Comparison of ENCODE assay signal across 8 mouse cellular contexts in the genomic region with DNA sequence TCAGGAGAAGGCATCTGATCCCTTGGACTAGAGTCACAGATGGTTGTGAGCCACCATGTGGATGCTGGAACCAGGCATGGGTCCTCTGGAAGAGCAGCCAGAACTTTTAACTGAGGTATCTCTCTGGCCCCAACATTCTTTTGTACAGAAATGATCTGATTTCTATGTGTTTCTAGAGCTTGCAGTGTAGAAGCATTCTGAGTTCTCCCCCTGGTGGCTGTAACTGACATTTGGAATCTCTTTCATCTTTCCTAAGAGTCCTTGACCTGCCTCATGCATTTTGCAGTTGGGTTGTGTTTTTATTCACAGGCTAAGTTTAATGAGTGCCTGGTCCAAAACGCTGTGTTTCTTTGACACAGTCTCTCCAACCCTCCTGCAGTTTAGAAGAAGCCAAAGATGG. TPM values are rescaled to one million over a fixed set of nuclear protein-coding genes. Genes with fewer than 3 reads are reported as not detected.
DNase-seq lines count a peak whose midpoint lies in the region; ATAC-seq and TF ChIP-seq lines count a peak whose summit lies in the region.

No protein-coding gene starts in this region.

- H3K9ac ChIP-seq in heart, adult 2 months (ENCODE audit: low read depth, low read length) = no peak overlapping the region
- H3K9ac ChIP-seq in heart, embryonic 11.5 days (ENCODE audit: low read depth, low read length) = no peak overlapping the region
- H3K9ac ChIP-seq in midbrain, postnatal 0 days (replicated peaks; ENCODE audit: low read length, poor library complexity, severe bottlenecking) = no peak overlapping the region
- H3K9ac ChIP-seq in midbrain, embryonic 15.5 days = no peak overlapping the region

- TF ChIP-seq EP300 in heart, adult 2 months (IDR thresholded peaks at IDR 0.05; ENCODE audit: insufficient read depth, low read depth, low read length) = no peak

- H3K4me3 ChIP-seq in heart, adult 2 months = no peak overlapping the region
- H3K4me3 ChIP-seq in heart, embryonic 11.5 days (ENCODE audit: low read depth, low read length) = no peak overlapping the region
- no peak overlapping the region for H3K4me3 ChIP-seq in midbrain, postnatal 0 days (ENCODE audit: low read depth, low read length)
- H3K4me3 ChIP-seq in midbrain, embryonic 15.5 days = no peak overlapping the region
- H3K4me3 ChIP-seq in small intestine, adult 2 months (ENCODE audit: low read depth, low read length) = no peak overlapping the region

- H3K4me1 ChIP-seq in heart, adult 2 months (ENCODE audit: control insufficient read depth, insufficient read depth, low read length) = peaks cover 4% of the 10 kb centered on the region
- 0 out of 2 replicates have a peak, but pooled peaks cover 2% of the 10 kb centered on the region for H3K4me1 ChIP-seq in heart, embryonic 11.5 days (ENCODE audit: control insufficient read depth, insufficient read depth, low read length)
- no peaks in the 10 kb centered on the region for H3K4me1 ChIP-seq in midbrain, postnatal 0 days (ENCODE audit: insufficient read depth, low read length)
- H3K4me1 ChIP-seq in midbrain, embryonic 15.5 days = no peaks in the 10 kb centered on the region
- no peaks in the 10 kb centered on the region for H3K4me1 ChIP-seq in small intestine, adult 2 months (ENCODE audit: control insufficient read depth, insufficient read depth, insufficient read length, low read length)

- H3K36me3 ChIP-seq in heart, adult 2 months (ENCODE audit: control insufficient read depth, insufficient read depth, low read length) = no peaks in the 10 kb centered on the region
- no peaks in the 10 kb centered on the region for H3K36me3 ChIP-seq in heart, embryonic 11.5 days (ENCODE audit: control insufficient read depth, insufficient read depth, low read length)
- H3K36me3 ChIP-seq in midbrain, postnatal 0 days (ENCODE audit: insufficient read depth, low read length) = no peaks in the 10 kb centered on the region
- H3K36me3 ChIP-seq in midbrain, embryonic 15.5 days (replicated peaks) = no peaks in the 10 kb centered on the region
- H3K36me3 ChIP-seq in small intestine, adult 2 months (ENCODE audit: control insufficient read depth, insufficient read depth, low read length) = no peaks in the 10 kb centered on the region

- H3K9me3 ChIP-seq in heart, embryonic 11.5 days (replicated peaks; ENCODE audit: control insufficient read depth, low read length) = no peaks in the 10 kb centered on the region
- H3K9me3 ChIP-seq in midbrain, postnatal 0 days (ENCODE audit: low read length) = no peaks in the 10 kb centered on the region
- no peaks in the 10 kb centered on the region for H3K9me3 ChIP-seq in midbrain, embryonic 15.5 days

- H3K4me2 ChIP-seq in heart, embryonic 11.5 days = no peak overlapping the region
- no peak overlapping the region for H3K4me2 ChIP-seq in midbrain, postnatal 0 days (ENCODE audit: low read depth, low read length, poor library complexity, severe bottlenecking)
- no peak overlapping the region for H3K4me2 ChIP-seq in midbrain, embryonic 15.5 days

- DNase-seq in heart, adult 2 months = no peak
- peak; percentile 51 for DNase-seq in midbrain, postnatal 0 days (ENCODE audit: low spot score)
- DNase-seq in embryo, embryonic 11 days = peak; percentile 60
- no peak for DNase-seq in spleen, postnatal 36 days (ENCODE audit: low spot score in 2 of 2)
- DNase-seq in urinary bladder, postnatal 25 days (ENCODE audit: low spot score) = no peak

- TF ChIP-seq CTCF in heart, adult 2 months (IDR thresholded peaks at IDR 0.05) = peak; percentile 70
- TF ChIP-seq CTCF in midbrain, postnatal 0 days (IDR thresholded peaks at IDR 0.05) = peak; percentile 71
- TF ChIP-seq CTCF in small intestine, adult 2 months (IDR thresholded peaks at IDR 0.05; ENCODE audit: extremely low read depth, insufficient read length, insufficient replicate concordance, low read depth, low read length) = peak; percentile 22; the same call in 1 of the 2 replicates

- no peak overlapping the region for H3K27ac ChIP-seq in heart, adult 2 months
- H3K27ac ChIP-seq in heart, embryonic 11.5 days (ENCODE audit: low read depth, low read length) = no peak overlapping the region
- no peak overlapping the region for H3K27ac ChIP-seq in midbrain, postnatal 0 days (ENCODE audit: low read depth, low read length)
- H3K27ac ChIP-seq in midbrain, embryonic 15.5 days = no peak overlapping the region
- H3K27ac ChIP-seq in small intestine, adult 2 months (ENCODE audit: insufficient read depth, low read depth, low read length) = no peak overlapping the region

- no peaks in the 10 kb centered on the region for H3K79me2 ChIP-seq in heart, adult 2 months (replicated peaks; ENCODE audit: control insufficient read depth, insufficient read depth, low read length)

- 32% methylated on average over 1 of the region's 1 CpGs for WGBS in heart, adult 2 months
- WGBS in heart, embryonic 11.5 days (ENCODE audit: insufficient replicate concordance) = 31% methylated on average over 1 of the region's 1 CpGs
- WGBS in midbrain, postnatal 0 days = 31% methylated on average over 1 of the region's 1 CpGs
- WGBS in midbrain, embryonic 15.5 days = 27% methylated on average over 1 of the region's 1 CpGs
- 43% methylated on average over 1 of the region's 1 CpGs for WGBS in small intestine, adult 2 months

- H3K27me3 ChIP-seq in heart, adult 2 months (ENCODE audit: control insufficient read depth, insufficient read depth, low read length) = no peaks in the 10 kb centered on the region
- H3K27me3 ChIP-seq in heart, embryonic 11.5 days (ENCODE audit: control insufficient read depth, insufficient read depth, low read length) = no peaks in the 10 kb centered on the region
- no peaks in the 10 kb centered on the region for H3K27me3 ChIP-seq in midbrain, postnatal 0 days (ENCODE audit: insufficient read depth, low read length)
- H3K27me3 ChIP-seq in midbrain, embryonic 15.5 days (replicated peaks) = no peaks in the 10 kb centered on the region
- no peaks in the 10 kb centered on the region for H3K27me3 ChIP-seq in small intestine, adult 2 months (ENCODE audit: control insufficient read depth, insufficient read depth, low read length)

- TF ChIP-seq POLR2A in heart, adult 2 months (IDR thresholded peaks at IDR 0.05; ENCODE audit: insufficient read depth, low read depth, low read length) = no peak
- TF ChIP-seq POLR2A in small intestine, adult 2 months (IDR thresholded peaks at IDR 0.05; ENCODE audit: low read depth, low read length) = no peak

- no peak for ATAC-seq in heart, embryonic 11.5 days (replicated peaks; ENCODE audit: insufficient number of reproducible peaks, low FRiP score, low TSS enrichment)
- no peak for ATAC-seq in midbrain, postnatal 0 days (ENCODE audit: low FRiP score)
- ATAC-seq in midbrain, embryonic 15.5 days (replicated peaks) = no peak

- intact Hi-C loops in heart, adult 2 months (cut with DNase I) = loop anchor here (5.0 kb wide), 2 partner anchors 35 to 270 kb away; no protein-coding TSS in a partner anchor

RNA-seq across cellular contexts. Expression of gene Pmp22, which starts 43.2 kb away (rescaled TPM):
- 10 to 100 TPM; 37.5 to 49.6 TPM for total RNA-seq in heart, adult 2 months (2021)
- polyA plus RNA-seq in heart, adult 2 months (2012; rRNA removed) = 53.5 and 69.4 TPM in 2 replicates
- 77.9 and 89.4 TPM in 2 replicates for polyA plus RNA-seq in heart, embryonic 11.5 days (2014; fragmentation: Nextera tagmentation; extraction: Ambion mirVana)
- 39.1 and 40.1 TPM in 2 replicates for total RNA-seq in midbrain, postnatal 0 days (2014; rRNA removed)
- polyA plus RNA-seq in midbrain, postnatal 0 days (2015; fragmentation: Nextera tagmentation; extraction: Ambion mirVana) = 29.8 and 31.6 TPM in 2 replicates
- 24.3 and 33.7 TPM in 2 replicates for polyA plus RNA-seq in midbrain, embryonic 15.5 days (2015; fragmentation: Nextera tagmentation; extraction: Ambion mirVana)
- 24.9 and 1,148 TPM in 2 replicates for polyA plus RNA-seq in small intestine, adult 2 months (2012; rRNA removed)

Comparison
In these comparisons a context has a peak if more than half of its experiments do, and no peak if none do; other contexts are left out.
1. DNase-seq: peak in midbrain, postnatal 0 days (single experiment) and embryo, embryonic 11 days (single experiment); none in heart, adult 2 months (0 of 2), spleen, postnatal 36 days (0 of 2) and urinary bladder, postnatal 25 days (single experiment).
2. Peak in every context shown above with its lines, with median percentiles within 50 percentile points of each other: CTCF ChIP-seq.